Mouse (Mus musculus): ENCODE measurements around the gene Fkbp3. TPM values are rescaled to one million over a fixed set of nuclear protein-coding genes. Genes with fewer than 3 reads are reported as not detected.

The Fkbp3 gene
- polyA plus RNA-seq, 1 experiment = 73.8 TPM

DNA sequence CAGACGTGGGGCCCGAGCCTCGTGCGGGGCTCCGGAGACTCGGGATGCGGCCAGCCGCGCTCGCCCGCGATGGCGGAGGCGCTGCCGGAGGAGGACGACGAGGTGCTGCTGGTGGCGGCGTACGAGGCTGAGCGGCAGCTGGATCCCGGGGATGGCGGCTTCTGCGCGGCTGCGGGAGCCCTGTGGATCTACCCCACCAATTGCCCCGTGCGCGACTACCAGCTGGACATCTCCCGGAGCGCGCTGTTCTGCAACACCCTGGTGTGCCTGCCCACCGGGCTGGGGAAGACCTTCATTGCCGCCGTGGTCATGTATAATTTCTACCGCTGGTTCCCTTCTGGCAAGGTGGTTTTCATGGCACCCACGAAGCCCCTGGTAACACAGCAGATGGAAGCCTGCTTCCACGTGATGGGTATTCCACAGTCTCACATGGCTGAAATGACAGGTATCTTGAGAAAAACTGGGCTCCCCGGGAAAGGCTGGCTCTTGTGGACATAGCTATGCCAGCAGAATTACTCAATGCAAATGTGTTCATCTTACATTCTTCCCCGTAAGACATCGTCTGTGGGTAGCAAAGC is 2.0 kb upstream of the Fkbp3 start:
- WGBS = under 1% methylated on average over 41 of the region's 41 CpGs
- TF ChIP-seq CTCF (IDR thresholded peaks at IDR 0.05; ENCODE audit: control insufficient read depth, insufficient read depth, low read length) (no peak), POLR2A (IDR thresholded peaks at IDR 0.05; ENCODE audit: borderline replicate concordance, control insufficient read depth, low read depth, low read length) (no peak)
- no peaks in the 10 kb centered on the region; the same call in 1 of the 2 replicates for H3K4me1 ChIP-seq (ENCODE audit: control insufficient read depth, insufficient read depth, low read length)
- H3K27ac ChIP-seq (ENCODE audit: control insufficient read depth, insufficient read depth, low read depth, low read length, poor library complexity) = peak overlapping the region; percentile 42; the same call in 1 of the 2 replicates
- H3K4me3 ChIP-seq (replicated peaks; ENCODE audit: control insufficient read depth, low read depth, low read length) = peak overlapping the region; percentile 89

GRCm38 (mm10) chr12:65075085-65075732 is 1.4 kb upstream of the Fkbp3 start, which contains the start of gene Fancm:
TSS of gene Fancm (plus strand) at chr12:65075603.
- H3K4me3 ChIP-seq (replicated peaks; ENCODE audit: control insufficient read depth, low read depth, low read length) = peak within 1 kb of the TSS; percentile 89
- WGBS = 2% methylated on average over 39 of the region's 39 CpGs
- peak within 1 kb of the TSS; percentile 42; the same call in 1 of the 2 replicates for H3K27ac ChIP-seq (ENCODE audit: control insufficient read depth, insufficient read depth, low read depth, low read length, poor library complexity)
- TF ChIP-seq CTCF (IDR thresholded peaks at IDR 0.05; ENCODE audit: control insufficient read depth, insufficient read depth, low read length) (no peak), POLR2A (IDR thresholded peaks at IDR 0.05; ENCODE audit: borderline replicate concordance, control insufficient read depth, low read depth, low read length) (peak; percentile 75; the same call in 1 of the 2 replicates)
- H3K4me1 ChIP-seq (ENCODE audit: control insufficient read depth, insufficient read depth, low read length) = no peaks in the 10 kb centered on the region; the same call in 1 of the 2 replicates

- Histone ChIP-seq H3K27ac (ENCODE audit: control insufficient read depth, insufficient read depth, low read depth, low read length, poor library complexity) (no peak overlapping the region), H3K4me1 (ENCODE audit: control insufficient read depth, insufficient read depth, low read length) (no peaks in the 10 kb centered on the region; the same call in 1 of the 2 replicates), H3K4me3 (replicated peaks; ENCODE audit: control insufficient read depth, low read depth, low read length) (no peak overlapping the region)
- TF ChIP-seq CTCF (IDR thresholded peaks at IDR 0.05; ENCODE audit: control insufficient read depth, insufficient read depth, low read length) = no peak
- no peak for TF ChIP-seq POLR2A (IDR thresholded peaks at IDR 0.05; ENCODE audit: borderline replicate concordance, control insufficient read depth, low read depth, low read length)
- WGBS = 41% methylated on average over 7 of the region's 7 CpGs
Measured at GRCm38 (mm10) chr12:65074651-65075050, 844 bp upstream of the Fkbp3 start.

GRCm38 (mm10) chr12:65072911-65073610 is 746 bp downstream of the Fkbp3 start:
- WGBS = 2% methylated on average over 21 of the region's 21 CpGs
- TF ChIP-seq CTCF (IDR thresholded peaks at IDR 0.05; ENCODE audit: control insufficient read depth, insufficient read depth, low read length) (no peak), POLR2A (IDR thresholded peaks at IDR 0.05; ENCODE audit: borderline replicate concordance, control insufficient read depth, low read depth, low read length) (no peak)
- H3K4me1 ChIP-seq (ENCODE audit: control insufficient read depth, insufficient read depth, low read length) = no peaks in the 10 kb centered on the region; the same call in 1 of the 2 replicates
- peak overlapping the region; percentile 92 for H3K4me3 ChIP-seq (replicated peaks; ENCODE audit: control insufficient read depth, low read depth, low read length)
- H3K27ac ChIP-seq (ENCODE audit: control insufficient read depth, insufficient read depth, low read depth, low read length, poor library complexity) = peak overlapping the region; percentile 91

GRCm38 (mm10) chr12:65068409-65068808 is 5.4 kb downstream of the Fkbp3 start:
- WGBS = 66% methylated on average over 4 of the region's 4 CpGs
- H3K4me3 ChIP-seq (replicated peaks; ENCODE audit: control insufficient read depth, low read depth, low read length) = no peak overlapping the region
- TF ChIP-seq POLR2A (IDR thresholded peaks at IDR 0.05; ENCODE audit: borderline replicate concordance, control insufficient read depth, low read depth, low read length) (no peak), CTCF (IDR thresholded peaks at IDR 0.05; ENCODE audit: control insufficient read depth, insufficient read depth, low read length) (no peak)
- no peak overlapping the region for H3K27ac ChIP-seq (ENCODE audit: control insufficient read depth, insufficient read depth, low read depth, low read length, poor library complexity)
- H3K4me1 ChIP-seq (ENCODE audit: control insufficient read depth, insufficient read depth, low read length) = no peaks in the 10 kb centered on the region; the same call in 1 of the 2 replicates

GRCm38 (mm10) chr12:65066234-65066633 is 7.6 kb downstream of the Fkbp3 start:
- H3K27ac ChIP-seq (ENCODE audit: control insufficient read depth, insufficient read depth, low read depth, low read length, poor library complexity) = no peak overlapping the region
- H3K4me1 ChIP-seq (ENCODE audit: control insufficient read depth, insufficient read depth, low read length) = no peaks in the 10 kb centered on the region; the same call in 1 of the 2 replicates
- WGBS = 7% methylated on average over 3 of the region's 3 CpGs
- TF ChIP-seq CTCF (IDR thresholded peaks at IDR 0.05; ENCODE audit: control insufficient read depth, insufficient read depth, low read length) = no peak
- TF ChIP-seq POLR2A (IDR thresholded peaks at IDR 0.05; ENCODE audit: borderline replicate concordance, control insufficient read depth, low read depth, low read length) = no peak
- H3K4me3 ChIP-seq (replicated peaks; ENCODE audit: control insufficient read depth, low read depth, low read length) = no peak overlapping the region

- H3K27ac ChIP-seq (ENCODE audit: control insufficient read depth, insufficient read depth, low read depth, low read length, poor library complexity) = no peak overlapping the region
- TF ChIP-seq POLR2A (IDR thresholded peaks at IDR 0.05; ENCODE audit: borderline replicate concordance, control insufficient read depth, low read depth, low read length) (no peak), CTCF (IDR thresholded peaks at IDR 0.05; ENCODE audit: control insufficient read depth, insufficient read depth, low read length) (no peak)
- WGBS = 0% methylated on average over 2 of the region's 2 CpGs
Measured at GRCm38 (mm10) chr12:65065241-65065640, 8.6 kb downstream of the Fkbp3 start.

GRCm38 (mm10) chr12:65061082-65061481 is 12.7 kb downstream of the Fkbp3 start:
- Histone ChIP-seq H3K4me1 (ENCODE audit: control insufficient read depth, insufficient read depth, low read length) (no peaks in the 10 kb centered on the region; the same call in 1 of the 2 replicates), H3K27ac (ENCODE audit: control insufficient read depth, insufficient read depth, low read depth, low read length, poor library complexity) (no peak overlapping the region), H3K4me3 (replicated peaks; ENCODE audit: control insufficient read depth, low read depth, low read length) (no peak overlapping the region)
- TF ChIP-seq POLR2A (IDR thresholded peaks at IDR 0.05; ENCODE audit: borderline replicate concordance, control insufficient read depth, low read depth, low read length) (no peak), CTCF (IDR thresholded peaks at IDR 0.05; ENCODE audit: control insufficient read depth, insufficient read depth, low read length) (no peak)

More at GRCm38 (mm10) chr12:65065241-65065640, 8.6 kb downstream of the Fkbp3 start:
- no peaks in the 10 kb centered on the region; the same call in 1 of the 2 replicates for H3K4me1 ChIP-seq (ENCODE audit: control insufficient read depth, insufficient read depth, low read length)
- H3K4me3 ChIP-seq (replicated peaks; ENCODE audit: control insufficient read depth, low read depth, low read length) = no peak overlapping the region

Measured in bone marrow, adult 2 months (tissue).